Mouse (Mus musculus) CH12.LX (cell line): Measurements from ENCODE around the gene Luzp2.

Source experiments
- CHD2 ChIP-seq: IDR thresholded peaks from 2 replicates; pipeline ENCODE4 v1.6.1; 2011; ENCODE audit warnings: low read length, improper control_type of control experiment
- CTCF ChIP-seq, 2 experiments: IDR thresholded peaks in 1 of 2; conservative IDR thresholded peaks in 1 of 2; 2 replicates each; pipeline ENCODE4 v1.5.1; 2011 to 2012; ENCODE audit warnings: low read depth in 2 of 2, low read length in 2 of 2, improper control_type of control experiment in 1 of 2, inconsistent platforms in 1 of 2, mild to moderate bottlenecking in 1 of 2, moderate library complexity in 1 of 2
- EP300 ChIP-seq: IDR thresholded peaks from 2 replicates; pipeline ENCODE4 v1.6.1; 2011; ENCODE audit warnings: low read length, improper control_type of control experiment
- JUN ChIP-seq: IDR thresholded peaks from 2 replicates; pipeline ENCODE4 v1.6.1; 2011; ENCODE audit warnings: low read depth, mild to moderate bottlenecking, low read length, improper control_type of control experiment, moderate library complexity; ENCODE audit not compliant: insufficient read depth
- MAFK ChIP-seq: IDR thresholded peaks from 2 replicates; pipeline ENCODE4 v1.6.1; 2011; ENCODE audit warnings: low read length, improper control_type of control experiment; ENCODE audit not compliant: insufficient replicate concordance
- MAX ChIP-seq: IDR thresholded peaks from 2 replicates; pipeline ENCODE4 v1.6.1; 2011; ENCODE audit warnings: low read length, improper control_type of control experiment
- NELFE ChIP-seq: IDR thresholded peaks from 2 replicates; pipeline ENCODE4 v1.6.1; 2011; ENCODE audit warnings: low read depth, low read length, improper control_type of control experiment
- PAX5 ChIP-seq: IDR thresholded peaks from 2 replicates; pipeline ENCODE4 v1.6.1; 2012; ENCODE audit warnings: low read length, inconsistent platforms, mixed read lengths
- POLR2A ChIP-seq: IDR thresholded peaks from 2 replicates; pipeline ENCODE4 v1.6.1; 2011; ENCODE audit warnings: low read depth, mild to moderate bottlenecking, improper control_type of control experiment, low read length
- TCF12 ChIP-seq: IDR thresholded peaks from 2 replicates; pipeline ENCODE4 v1.6.1; 2014; ENCODE audit warnings: low read depth, mild to moderate bottlenecking, inconsistent platforms, low read length, improper control_type of control experiment
- UBTF ChIP-seq: IDR thresholded peaks from 2 replicates; pipeline ENCODE4 v1.6.1; 2012; ENCODE audit warnings: low read depth, mild to moderate bottlenecking, inconsistent platforms, low read length, improper control_type of control experiment, moderate library complexity
- ZC3H11A ChIP-seq: IDR thresholded peaks from 2 replicates; pipeline ENCODE4 v1.6.1; 2012; ENCODE audit warnings: low read depth, mild to moderate bottlenecking, inconsistent platforms, low read length, improper control_type of control experiment
- ZNF384 ChIP-seq: IDR thresholded peaks from 2 replicates; pipeline ENCODE4 v1.6.1; 2012; ENCODE audit warnings: low read depth, low read length, improper control_type of control experiment, inconsistent platforms

- TF ChIP-seq ZC3H11A (no peak), CHD2 (no peak), POLR2A (no peak), TCF12 (no peak), EP300 (no peak), CTCF (conservative IDR thresholded peaks at IDR 0.05 in 1 of 2, IDR thresholded peaks at IDR 0.05 in 1 of 2; ENCODE audit: low read depth in 2 of 2, low read length in 2 of 2) (no peak), PAX5 (no peak), MAX (no peak), NELFE (no peak), MAFK (no peak), JUN (no peak), ZNF384 (no peak), UBTF (no peak)
These were observed 74.7 kb downstream of the Luzp2 start for GRCm38 (mm10) chr7:54909958-54910357.
